Mouse (Mus musculus): ENCODE results near the gene Epb41.

DNA sequence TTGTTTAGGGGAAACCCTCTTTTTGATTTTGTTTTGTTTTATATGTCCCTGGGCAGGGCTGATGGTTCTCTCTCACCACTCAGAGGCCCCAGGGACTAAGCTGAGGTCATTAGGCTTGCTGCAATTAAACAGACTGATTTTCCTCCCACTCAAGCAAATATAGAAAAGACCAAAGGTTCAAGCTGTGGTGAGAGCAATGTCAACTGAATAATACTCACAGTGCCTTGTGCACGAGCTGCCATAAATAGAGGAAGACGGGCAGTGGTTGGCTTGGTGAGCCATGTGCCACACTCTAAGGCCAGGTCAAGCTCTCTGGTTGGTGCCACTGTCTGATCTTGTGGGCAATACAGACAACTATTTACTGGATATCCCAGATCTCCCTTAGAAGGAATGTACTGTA lies 135.7 kb downstream of the Epb41 start:
- TF ChIP-seq CTCF (IDR thresholded peaks at IDR 0.05; ENCODE audit: extremely low read depth, insufficient read depth, insufficient read length, insufficient replicate concordance), result no peak
- TF ChIP-seq POLR2A (IDR thresholded peaks at IDR 0.05; ENCODE audit: low read depth, low read length), result no peak
